Mouse (Mus musculus) midbrain, embryonic 14.5 days (tissue): Measurements from ENCODE around the gene Ephb4. TPM values are rescaled to one million over a fixed set of nuclear protein-coding genes. Genes with fewer than 3 reads are reported as not detected.

ENCODE experiments used
- ATAC-seq: fragments of 200-750 bp; cut with Nextera tagmentation; 2 replicates; pipeline ENCODE4 v1.8.0; 2017; ENCODE audit warnings: moderate number of reproducible peaks, moderate library complexity; ENCODE audit not compliant: low FRiP score, low TSS enrichment
- DNase-seq: peaks from one replicate; pipeline ENCODE4 v3.0.0-alpha.2; 2015
- H3K27ac ChIP-seq: fragments of 300-500 bp; sonication (generic); replicated peaks from 2 replicates; pipeline ENCODE4 v1.5.1; 2014; ENCODE audit warnings: mild to moderate bottlenecking, low read depth, low read length, moderate library complexity
- H3K27me3 ChIP-seq: fragments of 300-500 bp; sonication (generic); 2 replicates; pipeline ENCODE4 v1.6.1; 2014; ENCODE audit warnings: low read length, control low read depth, mixed read lengths; ENCODE audit not compliant: control insufficient read depth, insufficient read depth
- H3K36me3 ChIP-seq: fragments of 300-500 bp; sonication (generic); 2 replicates; pipeline ENCODE4 v1.6.1; 2014; ENCODE audit warnings: low read length, control low read depth; ENCODE audit not compliant: control insufficient read depth, insufficient read depth
- H3K4me1 ChIP-seq: fragments of 300-500 bp; sonication (generic); 2 replicates; pipeline ENCODE4 v1.6.1; 2014; ENCODE audit warnings: mild to moderate bottlenecking, antibody characterized with exemption, low read length, control low read depth; ENCODE audit not compliant: control insufficient read depth, insufficient read depth
- H3K4me2 ChIP-seq: fragments of 300-500 bp; sonication (generic); 2 replicates; pipeline ENCODE4 v1.6.1; 2014; ENCODE audit warnings: mild to moderate bottlenecking, low read length, moderate library complexity
- H3K4me3 ChIP-seq: fragments of 300-500 bp; sonication (generic); replicated peaks from 2 replicates; pipeline ENCODE4 v1.5.1; 2014; ENCODE audit warnings: low read depth, low read length
- H3K9ac ChIP-seq: fragments of 300-500 bp; sonication (generic); replicated peaks from 2 replicates; pipeline ENCODE4 v1.6.1; 2014; ENCODE audit warnings: mild to moderate bottlenecking, low read length, moderate library complexity
- H3K9me3 ChIP-seq: fragments of 300-500 bp; sonication (generic); 2 replicates; pipeline ENCODE4 v1.6.1; 2016; ENCODE audit warnings: low read length, control low read depth, mixed read lengths; ENCODE audit not compliant: control insufficient read depth
- WGBS: fragments of 180-500 bp; shearing (Covaris S2); extraction: QIAGEN DNeasy Blood & Tissue Kit; methylation state at CpG from one replicate; pipeline ENCODE4 v1.1.7; 2014; 5-methylcytosine and 5-hydroxymethylcytosine counted together
- polyA plus RNA-seq: library from polyadenylated mRNA; unstranded; fragments of >200 nt; fragmentation: Nextera tagmentation; extraction: Ambion mirVana; gene quantifications from 2 replicates; pipeline ENCODE4 v1.2.1, GENCODE M21; 2014

The Ephb4 gene
- polyA plus RNA-seq, 1 experiment from 2014 or later, result 8.5 TPM

- Histone ChIP-seq H3K4me1 (no peaks in the 10 kb centered on the region), H3K9ac (no peak overlapping the region), H3K4me3 (no peak overlapping the region), H3K4me2 (no peak overlapping the region), H3K27me3 (no peaks in the 10 kb centered on the region), H3K9me3 (no peaks in the 10 kb centered on the region), H3K36me3 (peaks cover 64% of the 10 kb centered on the region), H3K27ac (no peak overlapping the region)
- 97% methylated on average over 11 of the region's 11 CpGs for WGBS
- DNase-seq (no peak), ATAC-seq (no peak)
Observed at GRCm38 (mm10) chr5:137369665-137370064, 19.8 kb downstream of the Ephb4 start.

- peaks cover 35% of the 10 kb centered on the region for H3K36me3 ChIP-seq
- 92% methylated on average over 12 of the region's 12 CpGs for WGBS
- ATAC-seq, result no peak
Observed at GRCm38 (mm10) chr5:137373371-137373950, 23.6 kb downstream of the Ephb4 start.

GRCm38 (mm10) chr5:137374521-137375080, 24.7 kb downstream of the Ephb4 start:
- ATAC-seq (no peak), DNase-seq (no peak)
- Histone ChIP-seq H3K9me3 (no peaks in the 10 kb centered on the region), H3K4me3 (no peak overlapping the region), H3K27ac (no peak overlapping the region), H3K9ac (no peak overlapping the region), H3K27me3 (no peaks in the 10 kb centered on the region), H3K4me1 (no peaks in the 10 kb centered on the region), H3K36me3 (peaks cover 27% of the 10 kb centered on the region), H3K4me2 (no peak overlapping the region)
- WGBS, result 82% methylated on average over 4 of the region's 4 CpGs

More at GRCm38 (mm10) chr5:137373371-137373950, 23.6 kb downstream of the Ephb4 start:
- H3K9me3 ChIP-seq, result no peaks in the 10 kb centered on the region
- H3K4me1 ChIP-seq, result no peaks in the 10 kb centered on the region
- H3K27me3 ChIP-seq, result no peaks in the 10 kb centered on the region
- no peak overlapping the region for H3K4me3 ChIP-seq
- H3K4me2 ChIP-seq, result no peak overlapping the region
- no peak overlapping the region for H3K9ac ChIP-seq
- no peak overlapping the region for H3K27ac ChIP-seq
- no peak for DNase-seq

GRCm38 (mm10) chr5:137375627-137376026, 25.7 kb downstream of the Ephb4 start:
- Histone ChIP-seq H3K4me3 (no peak overlapping the region), H3K27ac (no peak overlapping the region), H3K9me3 (no peaks in the 10 kb centered on the region), H3K27me3 (no peaks in the 10 kb centered on the region), H3K36me3 (peaks cover 19% of the 10 kb centered on the region), H3K4me2 (no peak overlapping the region), H3K9ac (no peak overlapping the region), H3K4me1 (no peaks in the 10 kb centered on the region)
- no peak for ATAC-seq
- 34% methylated on average over 2 of the region's 2 CpGs for WGBS
- no peak for DNase-seq

- no peaks in the 10 kb centered on the region for H3K4me1 ChIP-seq
- H3K27ac ChIP-seq, result no peak overlapping the region
- H3K9ac ChIP-seq, result no peak overlapping the region
- H3K4me2 ChIP-seq, result no peak overlapping the region
- H3K4me3 ChIP-seq, result no peak overlapping the region
- no peaks in the 10 kb centered on the region for H3K9me3 ChIP-seq
- ATAC-seq (no peak), DNase-seq (peak; percentile 42)
- peaks cover 13% of the 10 kb centered on the region for H3K36me3 ChIP-seq
- WGBS, result 39% methylated on average over 7 of the region's 7 CpGs
- H3K27me3 ChIP-seq, result no peaks in the 10 kb centered on the region
Observed at GRCm38 (mm10) chr5:137376198-137376597, 26.3 kb downstream of the Ephb4 start.

GRCm38 (mm10) chr5:137376722-137377121, 26.8 kb downstream of the Ephb4 start:
- Histone ChIP-seq H3K4me3 (no peak overlapping the region), H3K4me2 (no peak overlapping the region), H3K27ac (no peak overlapping the region), H3K27me3 (no peaks in the 10 kb centered on the region), H3K4me1 (no peaks in the 10 kb centered on the region), H3K9me3 (no peaks in the 10 kb centered on the region), H3K36me3 (peaks cover 10% of the 10 kb centered on the region), H3K9ac (no peak overlapping the region)
- ATAC-seq, result no peak
- 47% methylated on average over 9 of the region's 9 CpGs for WGBS
- DNase-seq, result peak; percentile 45

GRCm38 (mm10) chr5:137377176-137377575, 27.3 kb downstream of the Ephb4 start:
- no peak overlapping the region for H3K4me3 ChIP-seq
- H3K4me2 ChIP-seq, result no peak overlapping the region; the same call in 1 of the 2 replicates
- no peak overlapping the region for H3K27ac ChIP-seq
- H3K36me3 ChIP-seq, result peaks cover 8% of the 10 kb centered on the region
- H3K9ac ChIP-seq, result no peak overlapping the region
- ATAC-seq (no peak), DNase-seq (peak; percentile 20)
- 40% methylated on average over 10 of the region's 11 CpGs for WGBS
- H3K27me3 ChIP-seq, result no peaks in the 10 kb centered on the region
- H3K9me3 ChIP-seq, result no peaks in the 10 kb centered on the region
- H3K4me1 ChIP-seq, result no peaks in the 10 kb centered on the region

- ATAC-seq (no peak), DNase-seq (no peak)
- Histone ChIP-seq H3K4me3 (no peak overlapping the region), H3K9me3 (no peaks in the 10 kb centered on the region), H3K4me1 (no peaks in the 10 kb centered on the region), H3K36me3 (peaks cover 8% of the 10 kb centered on the region), H3K4me2 (no peak overlapping the region), H3K27me3 (no peaks in the 10 kb centered on the region), H3K9ac (no peak overlapping the region), H3K27ac (no peak overlapping the region)
- 31% methylated on average over 12 of the region's 15 CpGs for WGBS
Observed at GRCm38 (mm10) chr5:137377603-137378002, 27.7 kb downstream of the Ephb4 start.

GRCm38 (mm10) chr5:137381152-137381551, 31.2 kb downstream of the Ephb4 start:
- no peaks in the 10 kb centered on the region for H3K9me3 ChIP-seq
- H3K9ac ChIP-seq, result no peak overlapping the region
- H3K27ac ChIP-seq, result no peak overlapping the region
- H3K36me3 ChIP-seq, result no peaks in the 10 kb centered on the region
- H3K27me3 ChIP-seq, result no peaks in the 10 kb centered on the region
- ATAC-seq (no peak), DNase-seq (peak; percentile 77)
- no peak overlapping the region for H3K4me3 ChIP-seq
- H3K4me2 ChIP-seq, result no peak overlapping the region
- no peaks in the 10 kb centered on the region for H3K4me1 ChIP-seq
- WGBS, result 52% methylated on average over 4 of the region's 4 CpGs
